Comparison of ENCODE assay signal across 10 mouse cellular contexts in the genomic region with DNA sequence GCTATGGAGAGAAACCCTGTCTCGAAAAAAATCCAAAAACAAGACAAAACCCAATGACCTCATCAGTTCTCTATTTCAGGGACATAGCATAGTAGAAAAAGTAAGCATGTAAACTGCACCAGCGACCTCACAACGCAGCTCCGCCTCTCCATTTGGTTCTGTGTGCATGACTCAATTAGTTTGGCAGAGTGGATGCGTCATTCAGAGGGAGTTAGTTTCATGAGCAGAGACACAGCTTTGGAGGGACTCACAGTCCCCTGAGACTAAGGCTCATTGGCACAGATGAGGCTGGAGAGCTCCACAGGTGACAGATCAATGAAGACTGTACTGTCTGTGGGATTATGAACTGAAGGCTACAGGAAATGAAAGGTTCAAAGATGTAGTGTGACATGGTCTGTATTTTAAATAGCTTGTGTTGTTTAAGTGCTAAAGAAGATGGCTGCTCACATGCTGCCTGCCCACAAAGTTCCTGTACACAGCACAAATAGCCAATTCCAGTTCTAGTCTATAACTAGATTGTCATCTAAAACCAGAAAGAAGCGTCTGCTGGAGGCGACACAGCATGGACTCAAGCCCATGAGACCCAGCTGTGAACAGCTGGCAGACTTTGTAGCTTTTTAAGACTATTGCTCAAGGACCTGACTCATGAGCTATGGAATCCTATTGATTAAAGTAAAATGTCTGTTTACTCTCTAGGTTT. TPM values are rescaled to one million over a fixed set of nuclear protein-coding genes. Genes with fewer than 3 reads are reported as not detected.
DNase-seq lines count a peak whose midpoint lies in the region; ATAC-seq and TF ChIP-seq lines count a peak whose summit lies in the region.
"Had no signal": no experiment of that assay in that cellular context is flagged by ENCODE, and none has a peak within 500 bp of the region (broad histone marks: within the 10 kb centered on the region; RNA-seq: fewer than 3 reads in every experiment).

No protein-coding gene starts in this region.

- H3K27ac ChIP-seq in hindbrain, embryonic 15.5 days (replicated peaks), result peak overlapping the region; percentile 58
- H3K27ac ChIP-seq in hindbrain, embryonic 14.5 days, result no peak overlapping the region
- peak overlapping the region; percentile 73 for H3K27ac ChIP-seq in testis, adult 2 months (ENCODE audit: control insufficient read depth, insufficient read depth, low read depth, low read length)
- peak overlapping the region; percentile 46 for H3K27ac ChIP-seq in stomach, embryonic 15.5 days
- no peak overlapping the region for H3K27ac ChIP-seq in kidney, embryonic 16.5 days (ENCODE audit: low read length)
- H3K27ac ChIP-seq: lung, embryonic 15.5 days had no signal

- no peak overlapping the region for H3K9ac ChIP-seq in hindbrain, embryonic 15.5 days
- no peak overlapping the region for H3K9ac ChIP-seq in hindbrain, embryonic 14.5 days
- H3K9ac ChIP-seq in stomach, embryonic 15.5 days, result no peak overlapping the region
- H3K9ac ChIP-seq in kidney, embryonic 16.5 days (replicated peaks; ENCODE audit: low read length), result no peak overlapping the region
- H3K9ac ChIP-seq: lung, embryonic 15.5 days had no signal

- H3K4me2 ChIP-seq in hindbrain, embryonic 15.5 days, result no peak overlapping the region
- H3K4me2 ChIP-seq in hindbrain, embryonic 14.5 days (replicated peaks), result no peak overlapping the region
- H3K4me2 ChIP-seq in stomach, embryonic 15.5 days, result no peak overlapping the region
- no peak overlapping the region for H3K4me2 ChIP-seq in kidney, embryonic 16.5 days (replicated peaks; ENCODE audit: low read depth, low read length)
- H3K4me2 ChIP-seq: lung, embryonic 15.5 days had no signal

- H3K9me3 ChIP-seq in hindbrain, embryonic 15.5 days, result no peaks in the 10 kb centered on the region
- H3K9me3 ChIP-seq in hindbrain, embryonic 14.5 days (ENCODE audit: control insufficient read depth, low read length), result no peaks in the 10 kb centered on the region
- no peaks in the 10 kb centered on the region for H3K9me3 ChIP-seq in stomach, embryonic 15.5 days
- no peaks in the 10 kb centered on the region for H3K9me3 ChIP-seq in kidney, embryonic 16.5 days (ENCODE audit: low read length)
- H3K9me3 ChIP-seq: lung, embryonic 15.5 days had no signal

- 86% methylated on average over 7 of the region's 7 CpGs for WGBS in hindbrain, embryonic 15.5 days
- WGBS in hindbrain, embryonic 14.5 days, result 92% methylated on average over 7 of the region's 7 CpGs
- WGBS in stomach, embryonic 15.5 days, result 83% methylated on average over 7 of the region's 7 CpGs
- WGBS in kidney, embryonic 16.5 days, result 93% methylated on average over 7 of the region's 7 CpGs

- TF ChIP-seq POLR2A in testis, adult 2 months (IDR thresholded peaks at IDR 0.05; ENCODE audit: control insufficient read depth, low read depth, low read length), result no peak

- 0 out of 2 replicates have a peak, but pooled peaks cover 1% of the 10 kb centered on the region for H3K4me1 ChIP-seq in hindbrain, embryonic 15.5 days (replicated peaks)
- H3K4me1 ChIP-seq in hindbrain, embryonic 14.5 days (replicated peaks; ENCODE audit: control insufficient read depth, insufficient read depth, low read length), result no peaks in the 10 kb centered on the region
- 0 out of 2 replicates have a peak, but pooled peaks cover 2% of the 10 kb centered on the region for H3K4me1 ChIP-seq in testis, adult 2 months (ENCODE audit: control insufficient read depth, insufficient read depth, low read length)
- H3K4me1 ChIP-seq in stomach, embryonic 15.5 days, result no peaks in the 10 kb centered on the region
- no peaks in the 10 kb centered on the region for H3K4me1 ChIP-seq in kidney, embryonic 16.5 days (ENCODE audit: insufficient read depth, low read length)
- H3K4me1 ChIP-seq: lung, embryonic 15.5 days had no signal

- peak; percentile 66 for DNase-seq in adrenal gland, adult 2 months
- DNase-seq in adrenal gland, postnatal 14 days, result no peak
- DNase-seq in hindbrain, embryonic 14.5 days (ENCODE audit: low spot score), result no peak
- no peak for DNase-seq in testis, postnatal 10 days (ENCODE audit: low spot score)
- DNase-seq: kidney, postnatal 25 days had no signal

- ATAC-seq in hindbrain, embryonic 15.5 days (ENCODE audit: low FRiP score, low read depth), result no peak
- no peak for ATAC-seq in hindbrain, embryonic 14.5 days (ENCODE audit: low FRiP score)
- no peak for ATAC-seq in stomach, embryonic 15.5 days (ENCODE audit: insufficient read depth, low FRiP score, low read depth)
- no peak for ATAC-seq in kidney, embryonic 16.5 days (ENCODE audit: low FRiP score, low TSS enrichment)

- no peak overlapping the region for H3K4me3 ChIP-seq in hindbrain, embryonic 15.5 days
- no peak overlapping the region for H3K4me3 ChIP-seq in hindbrain, embryonic 14.5 days (replicated peaks; ENCODE audit: low read length)
- no peak overlapping the region for H3K4me3 ChIP-seq in testis, adult 2 months (ENCODE audit: control insufficient read depth, low read depth, low read length)
- no peak overlapping the region for H3K4me3 ChIP-seq in stomach, embryonic 15.5 days (replicated peaks)
- H3K4me3 ChIP-seq in kidney, embryonic 16.5 days (ENCODE audit: low read length), result no peak overlapping the region
- H3K4me3 ChIP-seq: lung, embryonic 15.5 days had no signal

- peaks cover 55% of the 10 kb centered on the region for H3K36me3 ChIP-seq in hindbrain, embryonic 15.5 days
- peaks cover 81% of the 10 kb centered on the region for H3K36me3 ChIP-seq in hindbrain, embryonic 14.5 days (replicated peaks; ENCODE audit: control insufficient read depth, insufficient read depth)
- H3K36me3 ChIP-seq in testis, adult 2 months (ENCODE audit: control insufficient read depth, insufficient read depth, low read length), result peaks cover 3% of the 10 kb centered on the region
- peaks cover 53% of the 10 kb centered on the region for H3K36me3 ChIP-seq in stomach, embryonic 15.5 days
- H3K36me3 ChIP-seq in kidney, embryonic 16.5 days (ENCODE audit: insufficient read depth, low read length), result peaks cover 68% of the 10 kb centered on the region

- TF ChIP-seq CTCF in testis, adult 2 months (IDR thresholded peaks at IDR 0.05; ENCODE audit: control insufficient read depth, insufficient read depth, insufficient replicate concordance, low read depth, low read length), result no peak

- H3K27me3 ChIP-seq in hindbrain, embryonic 15.5 days, result no peaks in the 10 kb centered on the region
- no peaks in the 10 kb centered on the region for H3K27me3 ChIP-seq in hindbrain, embryonic 14.5 days (ENCODE audit: control insufficient read depth, insufficient read depth, low read length)
- H3K27me3 ChIP-seq in testis, adult 2 months (ENCODE audit: control insufficient read depth, insufficient read depth, low read length), result no peaks in the 10 kb centered on the region
- no peaks in the 10 kb centered on the region for H3K27me3 ChIP-seq in stomach, embryonic 15.5 days (replicated peaks)
- H3K27me3 ChIP-seq in kidney, embryonic 16.5 days (ENCODE audit: insufficient read depth, low read length), result no peaks in the 10 kb centered on the region
- H3K27me3 ChIP-seq: lung, embryonic 15.5 days had no signal

RNA-seq across cellular contexts. Expression of a gene that starts 13.5 kb away (rescaled TPM):
- 100 to 1,000 TPM; 263 to 364 TPM for total RNA-seq in adrenal gland, adult 2 months (2021)
- 264 and 287 TPM in 2 replicates for polyA plus RNA-seq in adrenal gland, adult 2 months (2012; rRNA removed)
- 443 and 493 TPM in 2 replicates for total RNA-seq in adrenal gland, postnatal 14 days (2021)
- polyA plus RNA-seq in hindbrain, embryonic 15.5 days (2015; fragmentation: Nextera tagmentation; extraction: Ambion mirVana), result 440 and 478 TPM in 2 replicates
- 499 and 550 TPM in 2 replicates for polyA plus RNA-seq in hindbrain, embryonic 14.5 days (2014; fragmentation: Nextera tagmentation; extraction: Ambion mirVana)
- 46.2 and 81.2 TPM in 2 replicates for polyA plus RNA-seq in testis, adult 2 months (2012; rRNA removed)
- 338 and 367 TPM in 2 replicates for polyA plus RNA-seq in stomach, embryonic 15.5 days (2015; fragmentation: Nextera tagmentation; extraction: Ambion mirVana)
- polyA plus RNA-seq in kidney, embryonic 16.5 days (2015; fragmentation: Nextera tagmentation; extraction: Ambion mirVana), result 324 and 325 TPM in 2 replicates

RNA-seq across cellular contexts. Expression of a gene that starts 14.8 kb away (rescaled TPM):
- total RNA-seq in adrenal gland, adult 2 months (2021), result 10 to 100 TPM; 15.2 to 16.6 TPM
- 6.0 and 7.3 TPM in 2 replicates for polyA plus RNA-seq in adrenal gland, adult 2 months (2012; rRNA removed)
- 16.3 and 18.0 TPM in 2 replicates for total RNA-seq in adrenal gland, postnatal 14 days (2021)
- polyA plus RNA-seq in hindbrain, embryonic 15.5 days (2015; fragmentation: Nextera tagmentation; extraction: Ambion mirVana), result 14.8 and 16.2 TPM in 2 replicates
- 10.4 and 11.1 TPM in 2 replicates for polyA plus RNA-seq in hindbrain, embryonic 14.5 days (2014; fragmentation: Nextera tagmentation; extraction: Ambion mirVana)
- polyA plus RNA-seq in testis, adult 2 months (2012; rRNA removed), result 39.4 and 50.3 TPM in 2 replicates
- 46.2 and 46.9 TPM in 2 replicates for polyA plus RNA-seq in stomach, embryonic 15.5 days (2015; fragmentation: Nextera tagmentation; extraction: Ambion mirVana)
- polyA plus RNA-seq in kidney, embryonic 16.5 days (2015; fragmentation: Nextera tagmentation; extraction: Ambion mirVana), result 43.6 and 49.3 TPM in 2 replicates

RNA-seq across cellular contexts. Expression of a gene that starts 31.3 kb away (rescaled TPM):
- 1,000 to 10,000 TPM in 1 of 2 experiments, 100 to 1,000 TPM in 1; 552 to 1,139 TPM for total RNA-seq in adrenal gland, adult 2 months (2021)
- polyA plus RNA-seq in adrenal gland, adult 2 months (2012; rRNA removed), result 258 and 373 TPM in 2 replicates
- 655 and 670 TPM in 2 replicates for total RNA-seq in adrenal gland, postnatal 14 days (2021)
- polyA plus RNA-seq in hindbrain, embryonic 15.5 days (2015; fragmentation: Nextera tagmentation; extraction: Ambion mirVana), result 2.4 and 3.3 TPM in 2 replicates
- 1.8 and 2.2 TPM in 2 replicates for polyA plus RNA-seq in hindbrain, embryonic 14.5 days (2014; fragmentation: Nextera tagmentation; extraction: Ambion mirVana)
- 3.6 and 4.1 TPM in 2 replicates for polyA plus RNA-seq in testis, adult 2 months (2012; rRNA removed)
- polyA plus RNA-seq in stomach, embryonic 15.5 days (2015; fragmentation: Nextera tagmentation; extraction: Ambion mirVana), result 1.0 and 1.7 TPM in 2 replicates
- polyA plus RNA-seq in kidney, embryonic 16.5 days (2015; fragmentation: Nextera tagmentation; extraction: Ambion mirVana), result 0.81 and 1.2 TPM in 2 replicates

RNA-seq across cellular contexts. Expression of a gene that starts 54.1 kb away (rescaled TPM):
- 10 to 100 TPM in 1 of 2 experiments, 1 to 10 TPM in 1; 7.3 to 11.4 TPM for total RNA-seq in adrenal gland, adult 2 months (2021)
- polyA plus RNA-seq in adrenal gland, adult 2 months (2012; rRNA removed), result 5.3 and 5.6 TPM in 2 replicates
- total RNA-seq in adrenal gland, postnatal 14 days (2021), result 5.7 and 5.8 TPM in 2 replicates
- polyA plus RNA-seq in hindbrain, embryonic 15.5 days (2015; fragmentation: Nextera tagmentation; extraction: Ambion mirVana), result 7.3 and 7.7 TPM in 2 replicates
- polyA plus RNA-seq in hindbrain, embryonic 14.5 days (2014; fragmentation: Nextera tagmentation; extraction: Ambion mirVana), result 7.1 and 9.3 TPM in 2 replicates
- polyA plus RNA-seq in testis, adult 2 months (2012; rRNA removed), result 1.2 and 1.3 TPM in 2 replicates
- 3.7 and 4.2 TPM in 2 replicates for polyA plus RNA-seq in stomach, embryonic 15.5 days (2015; fragmentation: Nextera tagmentation; extraction: Ambion mirVana)
- polyA plus RNA-seq in kidney, embryonic 16.5 days (2015; fragmentation: Nextera tagmentation; extraction: Ambion mirVana), result 4.7 and 5.4 TPM in 2 replicates

RNA-seq across cellular contexts. Expression of a gene that starts 54.4 kb away (rescaled TPM):
- 1 to 10 TPM; 7.0 to 8.5 TPM for total RNA-seq in adrenal gland, adult 2 months (2021)
- 8.4 and 11.1 TPM in 2 replicates for polyA plus RNA-seq in adrenal gland, adult 2 months (2012; rRNA removed)
- 5.9 and 7.2 TPM in 2 replicates for total RNA-seq in adrenal gland, postnatal 14 days (2021)
- polyA plus RNA-seq in hindbrain, embryonic 15.5 days (2015; fragmentation: Nextera tagmentation; extraction: Ambion mirVana), result 3.6 and 5.2 TPM in 2 replicates
- 3.8 and 4.1 TPM in 2 replicates for polyA plus RNA-seq in hindbrain, embryonic 14.5 days (2014; fragmentation: Nextera tagmentation; extraction: Ambion mirVana)
- polyA plus RNA-seq in testis, adult 2 months (2012; rRNA removed), result 2.9 and 3.6 TPM in 2 replicates
- 1.8 and 2.2 TPM in 2 replicates for polyA plus RNA-seq in stomach, embryonic 15.5 days (2015; fragmentation: Nextera tagmentation; extraction: Ambion mirVana)
- polyA plus RNA-seq in kidney, embryonic 16.5 days (2015; fragmentation: Nextera tagmentation; extraction: Ambion mirVana), result 1.3 and 1.7 TPM in 2 replicates

Comparison
In these comparisons a context has a peak if more than half of its experiments do, and no peak if none do; other contexts are left out.
1. H3K27ac ChIP-seq: peak in hindbrain, embryonic 15.5 days (single experiment), testis, adult 2 months (single experiment) and stomach, embryonic 15.5 days (single experiment); none in hindbrain, embryonic 14.5 days (single experiment) and kidney, embryonic 16.5 days (single experiment).
2. RNA of a gene that starts 31.3 kb away (polyA plus RNA-seq): 258 to 373 TPM in adrenal gland, adult 2 months; 3.6 to 4.1 TPM in testis, adult 2 months, 2.4 to 3.3 TPM in hindbrain, embryonic 15.5 days, 1.8 to 2.2 TPM in hindbrain, embryonic 14.5 days, 1.0 to 1.7 TPM in stomach, embryonic 15.5 days and 0.81 to 1.2 TPM in kidney, embryonic 16.5 days; every median in the first group is over 10 times any median in the second.